Mouse (Mus musculus): ENCODE results near the gene Sh2b1. TPM values are rescaled to one million over a fixed set of nuclear protein-coding genes. Genes with fewer than 3 reads are reported as not detected.

Gene Sh2b1
- polyA plus RNA-seq, 1 experiment from 2014 or later, result 13.6 TPM

DNA sequence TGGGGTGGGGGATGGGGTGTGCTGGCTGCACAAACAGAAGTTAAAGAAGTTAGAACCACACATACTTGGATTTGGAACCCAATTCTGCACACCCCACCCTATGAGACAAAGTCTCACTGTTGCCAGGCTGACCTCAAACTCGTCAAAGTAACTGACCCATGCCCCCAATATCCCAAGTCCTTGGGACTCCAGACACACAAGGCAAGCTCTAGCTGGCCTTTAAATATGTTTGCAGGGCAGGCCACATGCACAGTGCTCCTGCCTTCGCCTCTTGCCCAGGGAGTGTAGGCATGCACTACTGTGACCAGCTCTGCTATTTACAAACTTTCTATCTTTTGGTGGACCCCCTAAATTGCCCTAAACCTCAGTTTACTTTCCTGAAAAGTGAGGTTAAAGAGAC, 20.0 kb downstream of the Sh2b1 start:
- Histone ChIP-seq H3K4me1 (replicated peaks) (no peaks in the 10 kb centered on the region; the same call in 1 of the 2 replicates), H3K27me3 (no peaks in the 10 kb centered on the region), H3K27ac (replicated peaks) (no peak overlapping the region), H3K36me3 (replicated peaks) (no peaks in the 10 kb centered on the region), H3K9me3 (replicated peaks) (no peaks in the 10 kb centered on the region), H3K9ac (no peak overlapping the region), H3K4me3 (replicated peaks) (no peak overlapping the region), H3K4me2 (no peak overlapping the region)
- WGBS (ENCODE audit: insufficient replicate concordance), result 56% methylated on average over 2 of the region's 2 CpGs
- no peak for ATAC-seq (ENCODE audit: insufficient read depth)

- Histone ChIP-seq H3K9me3 (replicated peaks) (no peaks in the 10 kb centered on the region), H3K36me3 (replicated peaks) (no peaks in the 10 kb centered on the region), H3K27ac (replicated peaks) (no peak overlapping the region), H3K4me1 (replicated peaks) (no peaks in the 10 kb centered on the region; the same call in 1 of the 2 replicates), H3K9ac (no peak overlapping the region), H3K4me3 (replicated peaks) (no peak overlapping the region), H3K27me3 (no peaks in the 10 kb centered on the region), H3K4me2 (no peak overlapping the region)
- ATAC-seq (ENCODE audit: insufficient read depth), result no peak
- 46% methylated on average over 7 of the region's 7 CpGs for WGBS (ENCODE audit: insufficient replicate concordance)
Measured at GRCm38 (mm10) chr7:126453861-126454260, 21.4 kb downstream of the Sh2b1 start.

GRCm38 (mm10) chr7:126452244-126452643, 23.0 kb downstream of the Sh2b1 start:
- Histone ChIP-seq H3K4me1 (replicated peaks) (no peaks in the 10 kb centered on the region; the same call in 1 of the 2 replicates), H3K4me2 (no peak overlapping the region), H3K36me3 (replicated peaks) (no peaks in the 10 kb centered on the region), H3K9ac (no peak overlapping the region), H3K27me3 (no peaks in the 10 kb centered on the region), H3K4me3 (replicated peaks) (no peak overlapping the region), H3K9me3 (replicated peaks) (no peaks in the 10 kb centered on the region), H3K27ac (replicated peaks) (no peak overlapping the region)
- 62% methylated on average over 3 of the region's 3 CpGs for WGBS (ENCODE audit: insufficient replicate concordance)
- ATAC-seq (ENCODE audit: insufficient read depth), result no peak

DNA sequence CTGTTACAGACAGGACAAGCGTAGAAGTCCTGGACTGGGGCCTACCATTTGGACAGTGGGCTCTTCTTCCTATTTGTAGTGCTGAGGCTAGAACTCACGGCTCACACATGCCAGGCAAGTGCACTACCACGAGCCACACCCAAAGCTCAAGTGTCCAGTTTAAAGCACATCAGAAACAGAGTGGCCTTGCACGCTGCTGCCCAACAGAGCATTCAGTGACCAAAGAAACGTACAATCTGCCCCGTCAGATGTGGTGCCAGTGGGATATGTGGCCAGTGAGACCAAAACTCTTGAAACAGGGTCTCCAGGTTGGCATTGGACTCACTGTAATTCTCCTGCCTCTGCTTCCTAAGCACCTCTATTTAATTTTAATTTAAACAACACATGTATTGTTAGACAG, 24.6 kb downstream of the Sh2b1 start:
- ATAC-seq (ENCODE audit: insufficient read depth), result no peak
- Histone ChIP-seq H3K27me3 (no peaks in the 10 kb centered on the region), H3K9ac (no peak overlapping the region), H3K4me2 (no peak overlapping the region), H3K9me3 (replicated peaks) (no peaks in the 10 kb centered on the region), H3K27ac (replicated peaks) (no peak overlapping the region), H3K4me1 (replicated peaks) (no peaks in the 10 kb centered on the region), H3K36me3 (replicated peaks) (no peaks in the 10 kb centered on the region), H3K4me3 (replicated peaks) (no peak overlapping the region)
- 64% methylated on average over 6 of the region's 6 CpGs for WGBS (ENCODE audit: insufficient replicate concordance)

DNA sequence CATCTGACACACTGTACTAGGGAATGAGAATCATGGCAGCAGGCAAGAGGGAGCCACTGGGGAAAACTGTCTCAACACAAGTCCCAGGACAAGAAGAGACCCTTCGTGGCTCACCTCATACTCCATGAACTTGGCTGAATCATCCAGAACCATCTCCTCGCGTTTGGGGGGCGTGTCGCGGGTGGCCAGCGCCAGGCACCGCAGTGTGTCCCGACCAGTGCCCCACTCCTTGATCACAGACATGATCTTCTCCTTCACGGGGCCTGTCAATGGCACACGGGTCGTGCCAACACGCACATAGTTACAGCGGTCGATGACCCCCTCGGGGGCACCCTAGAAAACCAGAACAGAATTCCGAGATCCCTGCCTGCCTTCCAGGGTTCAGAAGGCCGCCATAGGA, 25.2 kb downstream of the Sh2b1 start:
- ATAC-seq (ENCODE audit: insufficient read depth), result no peak
- WGBS (ENCODE audit: insufficient replicate concordance), result 76% methylated on average over 18 of the region's 18 CpGs
- Histone ChIP-seq H3K36me3 (replicated peaks) (0 out of 2 replicates have a peak, but pooled peaks cover 5% of the 10 kb centered on the region), H3K9ac (no peak overlapping the region), H3K27me3 (no peaks in the 10 kb centered on the region), H3K9me3 (replicated peaks) (no peaks in the 10 kb centered on the region), H3K4me1 (replicated peaks) (no peaks in the 10 kb centered on the region), H3K4me3 (replicated peaks) (no peak overlapping the region), H3K4me2 (no peak overlapping the region), H3K27ac (replicated peaks) (no peak overlapping the region)

- ATAC-seq (ENCODE audit: insufficient read depth), result no peak
- Histone ChIP-seq H3K36me3 (replicated peaks) (peaks cover 17% of the 10 kb centered on the region; the same call in 1 of the 2 replicates), H3K4me2 (no peak overlapping the region), H3K9ac (no peak overlapping the region), H3K4me1 (replicated peaks) (no peaks in the 10 kb centered on the region), H3K27me3 (no peaks in the 10 kb centered on the region), H3K4me3 (replicated peaks) (no peak overlapping the region), H3K9me3 (replicated peaks) (no peaks in the 10 kb centered on the region), H3K27ac (replicated peaks) (no peak overlapping the region)
- 67% methylated on average over 19 of the region's 19 CpGs for WGBS (ENCODE audit: insufficient replicate concordance)
Measured at GRCm38 (mm10) chr7:126448481-126448880, 26.7 kb downstream of the Sh2b1 start.

- Histone ChIP-seq H3K4me1 (replicated peaks) (no peaks in the 10 kb centered on the region), H3K4me3 (replicated peaks) (no peak overlapping the region), H3K9ac (no peak overlapping the region), H3K9me3 (replicated peaks) (no peaks in the 10 kb centered on the region), H3K4me2 (no peak overlapping the region), H3K27ac (replicated peaks) (no peak overlapping the region), H3K27me3 (no peaks in the 10 kb centered on the region), H3K36me3 (replicated peaks) (peaks cover 19% of the 10 kb centered on the region; the same call in 1 of the 2 replicates)
- ATAC-seq (ENCODE audit: insufficient read depth), result no peak
- 82% methylated on average over 21 of the region's 21 CpGs for WGBS (ENCODE audit: insufficient replicate concordance)
Measured at GRCm38 (mm10) chr7:126446217-126446616, 29.0 kb downstream of the Sh2b1 start.

GRCm38 (mm10) chr7:126445104-126445815, 30.0 kb downstream of the Sh2b1 start:
- H3K4me1 ChIP-seq (replicated peaks), result no peaks in the 10 kb centered on the region
- ATAC-seq (ENCODE audit: insufficient read depth), result no peak
- 75% methylated on average over 15 of the region's 15 CpGs for WGBS (ENCODE audit: insufficient replicate concordance)
- no peak overlapping the region for H3K4me2 ChIP-seq
- no peak overlapping the region for H3K4me3 ChIP-seq (replicated peaks)
- no peak overlapping the region for H3K27ac ChIP-seq (replicated peaks)
- H3K36me3 ChIP-seq (replicated peaks), result peaks cover 19% of the 10 kb centered on the region; the same call in 1 of the 2 replicates
- H3K9ac ChIP-seq, result no peak overlapping the region
- no peaks in the 10 kb centered on the region for H3K27me3 ChIP-seq
- H3K9me3 ChIP-seq (replicated peaks), result no peaks in the 10 kb centered on the region

DNA sequence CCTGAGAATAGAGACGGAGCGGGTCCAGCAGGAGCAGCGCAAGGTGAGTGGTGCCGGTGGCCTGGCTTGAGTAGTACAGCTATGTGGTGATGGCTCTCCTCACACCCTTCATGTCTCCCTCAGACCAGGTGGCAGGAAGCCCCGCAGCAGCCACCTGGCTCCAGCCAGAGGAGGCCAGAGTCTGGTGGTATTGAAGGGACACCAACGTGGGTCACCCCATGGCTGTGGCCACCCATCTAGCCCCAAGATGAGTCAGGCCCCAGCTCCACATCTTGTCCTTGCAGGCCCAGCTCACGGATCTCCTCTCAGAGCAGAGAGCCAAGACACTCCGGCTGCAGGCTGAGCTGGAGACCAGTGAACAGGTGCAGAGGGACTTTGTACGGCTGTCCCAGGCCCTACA, 30.7 kb downstream of the Sh2b1 start:
- no peak overlapping the region for H3K4me2 ChIP-seq
- no peaks in the 10 kb centered on the region for H3K9me3 ChIP-seq (replicated peaks)
- H3K4me1 ChIP-seq (replicated peaks), result no peaks in the 10 kb centered on the region
- H3K36me3 ChIP-seq (replicated peaks), result peaks cover 19% of the 10 kb centered on the region; the same call in 1 of the 2 replicates
- no peaks in the 10 kb centered on the region for H3K27me3 ChIP-seq
- WGBS (ENCODE audit: insufficient replicate concordance), result 77% methylated on average over 9 of the region's 9 CpGs
- H3K27ac ChIP-seq (replicated peaks), result no peak overlapping the region
- ATAC-seq (ENCODE audit: insufficient read depth), result no peak
- H3K4me3 ChIP-seq (replicated peaks), result no peak overlapping the region
- no peak overlapping the region for H3K9ac ChIP-seq

- no peak for ATAC-seq (ENCODE audit: insufficient read depth)
- no peaks in the 10 kb centered on the region for H3K27me3 ChIP-seq
- no peaks in the 10 kb centered on the region for H3K9me3 ChIP-seq (replicated peaks)
- no peak overlapping the region for H3K9ac ChIP-seq
- no peak overlapping the region for H3K27ac ChIP-seq (replicated peaks)
- no peaks in the 10 kb centered on the region for H3K4me1 ChIP-seq (replicated peaks)
- H3K4me2 ChIP-seq, result no peak overlapping the region
- H3K4me3 ChIP-seq (replicated peaks), result no peak overlapping the region
- WGBS (ENCODE audit: insufficient replicate concordance), result 76% methylated on average over 10 of the region's 10 CpGs
- peaks cover 19% of the 10 kb centered on the region; the same call in 1 of the 2 replicates for H3K36me3 ChIP-seq (replicated peaks)
Measured at GRCm38 (mm10) chr7:126443997-126444396, 31.2 kb downstream of the Sh2b1 start.

DNA sequence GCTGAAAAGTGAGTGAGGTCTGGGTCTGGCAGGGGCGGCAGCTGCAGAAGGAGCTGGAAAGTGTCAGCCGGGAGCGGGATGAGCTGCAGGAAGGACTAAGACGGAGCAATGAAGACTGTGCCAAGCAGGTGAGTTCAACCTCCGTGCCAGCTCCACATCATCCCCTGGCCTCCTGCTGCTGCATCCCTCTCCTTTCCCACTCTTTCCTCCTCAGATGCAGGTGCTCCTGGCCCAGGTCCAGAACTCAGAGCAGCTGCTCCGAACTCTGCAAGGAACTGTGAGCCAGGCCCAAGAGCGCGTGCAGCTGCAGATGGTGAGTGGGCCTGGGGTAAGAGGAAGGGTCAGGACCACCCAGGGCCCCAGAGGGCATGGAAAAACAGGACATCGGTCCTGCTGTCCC, 35.1 kb downstream of the Sh2b1 start:
- Histone ChIP-seq H3K9me3 (replicated peaks) (no peaks in the 10 kb centered on the region), H3K27me3 (no peaks in the 10 kb centered on the region), H3K4me3 (replicated peaks) (no peak overlapping the region), H3K4me1 (replicated peaks) (no peaks in the 10 kb centered on the region), H3K4me2 (no peak overlapping the region), H3K9ac (no peak overlapping the region), H3K36me3 (replicated peaks) (peaks cover 15% of the 10 kb centered on the region; the same call in 1 of the 2 replicates), H3K27ac (replicated peaks) (no peak overlapping the region)
- ATAC-seq (ENCODE audit: insufficient read depth), result no peak
- whole genome bisulfite sequencing (ENCODE audit: insufficient replicate concordance), result 87% methylated on average over 9 of the region's 9 CpGs

- H3K36me3 ChIP-seq (replicated peaks), result 0 out of 2 replicates have a peak, but pooled peaks cover 2% of the 10 kb centered on the region
- 14% methylated on average over 8 of the region's 8 CpGs for WGBS (ENCODE audit: insufficient replicate concordance)
- no peaks in the 10 kb centered on the region for H3K9me3 ChIP-seq (replicated peaks)
- H3K4me1 ChIP-seq (replicated peaks), result no peaks in the 10 kb centered on the region
- H3K27ac ChIP-seq (replicated peaks), result no peak overlapping the region
- H3K27me3 ChIP-seq, result no peaks in the 10 kb centered on the region
- no peak overlapping the region for H3K9ac ChIP-seq
- peak; percentile 42; the same call in 1 of the 2 replicates for ATAC-seq (ENCODE audit: insufficient read depth)
- H3K4me2 ChIP-seq, result no peak overlapping the region
- no peak overlapping the region for H3K4me3 ChIP-seq (replicated peaks)
Measured at GRCm38 (mm10) chr7:126436851-126437250, 38.4 kb downstream of the Sh2b1 start.
